Mouse (Mus musculus) yolk sac, embryonic 10.5 days (tissue): Measurements from ENCODE around the gene Ptch1.

Experiments
- DNase-seq: peaks from one replicate; pipeline ENCODE4 v3.0.0-alpha.2; 2017; ENCODE audit warnings: low spot score

Ptch1 gene

DNA sequence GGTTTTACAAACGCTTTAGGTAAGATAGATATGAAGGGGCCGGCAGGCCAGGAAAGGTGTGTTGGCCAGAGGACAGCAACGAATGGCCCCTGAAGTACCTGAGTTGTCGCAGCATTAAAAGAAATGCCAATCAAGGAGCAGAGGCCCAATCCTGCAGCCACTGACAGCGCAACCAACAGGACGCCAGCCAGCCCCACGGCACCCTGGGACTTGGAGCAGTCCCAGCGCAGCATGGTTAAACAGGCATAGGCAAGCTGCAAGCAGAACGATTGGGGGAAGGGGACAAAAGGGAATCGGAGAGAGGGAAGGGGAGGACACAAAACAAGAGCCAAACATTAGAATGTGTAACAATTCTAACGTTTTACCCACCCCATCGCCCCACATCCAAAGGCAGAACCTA lies 32.8 kb downstream of the Ptch1 start:
- DNase-seq = no peak

DNA sequence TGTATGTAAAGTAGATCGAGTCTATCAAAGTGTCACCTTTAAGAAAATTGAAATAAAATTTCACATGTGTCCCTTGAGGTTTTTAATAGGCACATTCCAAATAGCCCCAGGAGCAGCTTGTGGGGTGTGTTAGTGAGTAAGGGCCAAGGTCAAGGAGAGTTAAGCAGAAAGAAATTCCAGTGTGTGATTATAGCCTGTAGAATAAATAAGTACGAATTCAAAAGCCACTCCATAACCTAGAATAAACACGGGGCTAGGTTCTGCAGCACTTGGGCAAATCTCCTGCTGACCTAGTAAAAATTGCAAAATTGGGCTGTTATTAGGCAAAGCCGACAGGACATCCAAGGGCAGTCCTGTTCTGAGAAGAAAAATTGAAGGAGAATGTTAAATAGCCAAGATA lies 38.4 kb downstream of the Ptch1 start:
- DNase-seq = no peak

DNA sequence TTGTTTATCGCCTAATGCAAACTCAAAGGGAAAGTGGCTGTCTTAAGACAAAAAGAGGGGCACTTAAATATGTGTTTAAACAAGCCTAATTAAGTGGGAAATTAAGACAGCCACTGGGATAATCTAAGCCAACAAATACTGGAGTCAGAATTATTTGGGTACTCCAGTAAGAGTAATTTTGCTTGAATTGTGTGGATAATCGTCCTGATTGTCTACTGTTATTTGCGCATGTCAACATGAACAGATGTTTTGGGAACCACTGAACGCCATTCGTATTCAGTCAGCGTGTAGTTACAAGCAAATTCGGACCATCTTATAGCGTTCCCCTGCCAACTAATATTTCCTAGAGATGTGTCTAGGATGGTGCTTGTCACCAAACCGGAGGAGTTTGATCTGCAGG lies 42.5 kb downstream of the Ptch1 start:
- DNase-seq = no peak

DNA sequence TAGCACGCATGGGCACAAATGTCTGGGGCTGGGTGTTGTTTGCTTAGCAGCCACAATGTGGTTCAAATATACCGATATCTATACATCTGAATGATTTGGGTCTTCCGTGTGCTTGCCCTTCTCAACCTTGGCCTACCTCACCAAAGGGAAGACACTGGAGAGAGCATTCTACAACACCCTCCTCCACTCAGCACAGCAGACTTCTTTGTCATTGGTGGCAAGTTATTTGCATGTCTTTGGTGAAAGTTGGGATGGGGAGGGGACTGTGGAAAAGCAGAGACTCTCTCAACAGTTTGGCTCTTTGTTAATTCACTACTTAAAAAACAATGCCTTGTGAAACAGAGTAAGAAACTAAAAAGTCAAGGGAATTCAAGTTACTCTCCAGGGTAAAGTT lies 43.0 kb downstream of the Ptch1 start:
- no peak for DNase-seq

DNA sequence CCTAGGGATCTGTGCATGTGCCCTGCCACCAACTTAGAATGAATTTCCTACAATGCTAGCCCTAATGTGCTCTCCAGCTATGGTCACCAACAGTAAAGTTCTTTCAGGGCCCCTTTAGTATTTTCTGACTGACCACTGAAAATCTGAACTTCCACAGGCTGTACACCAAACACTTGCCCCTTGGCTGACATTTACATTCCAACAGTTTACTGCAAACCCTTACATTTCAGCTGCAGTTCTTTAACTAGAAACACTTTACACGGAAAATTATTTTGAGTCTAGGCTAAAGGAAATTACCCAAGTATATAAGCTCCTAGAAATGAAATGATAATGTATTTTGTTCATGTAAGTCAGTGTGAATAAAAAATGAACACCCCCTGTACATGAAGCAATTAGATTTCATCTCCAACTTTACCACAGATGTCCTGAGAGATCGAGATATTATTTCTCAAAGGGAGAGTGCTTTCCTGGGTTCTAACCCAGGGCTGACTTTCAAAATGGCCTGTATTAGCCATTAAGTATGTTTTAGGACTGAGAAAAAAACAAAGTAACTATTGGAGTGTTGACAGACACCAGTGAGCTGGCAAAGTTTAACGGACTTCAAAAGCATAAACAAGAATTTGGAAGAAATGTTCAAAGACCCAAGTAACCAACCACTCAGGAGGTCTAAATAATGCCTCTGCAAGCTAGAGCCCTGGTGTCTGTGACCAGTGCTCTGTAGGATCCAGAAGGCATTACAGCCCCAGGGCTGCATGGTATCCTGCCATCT lies 43.6 kb downstream of the Ptch1 start:
- no peak for DNase-seq

DNA sequence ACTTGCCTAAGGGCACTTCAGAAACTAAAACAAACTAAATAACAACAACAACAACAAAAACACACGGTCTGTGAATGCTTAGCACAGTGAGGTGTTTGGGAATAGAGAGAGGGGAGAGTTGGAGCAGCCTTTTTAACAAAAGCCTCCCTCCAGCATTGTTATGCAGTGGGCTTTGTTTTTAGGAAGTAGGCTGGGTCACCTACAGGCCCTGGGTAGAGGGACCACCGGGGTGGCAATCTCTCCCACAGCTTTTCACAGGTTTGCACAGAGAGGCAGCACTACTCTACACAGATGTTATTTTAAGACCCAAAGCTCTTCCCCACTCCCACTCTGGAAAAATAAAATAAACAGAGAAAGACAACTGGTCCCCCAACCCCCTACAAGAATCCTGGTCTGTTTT lies 44.5 kb downstream of the Ptch1 start:
- DNase-seq = no peak

DNA sequence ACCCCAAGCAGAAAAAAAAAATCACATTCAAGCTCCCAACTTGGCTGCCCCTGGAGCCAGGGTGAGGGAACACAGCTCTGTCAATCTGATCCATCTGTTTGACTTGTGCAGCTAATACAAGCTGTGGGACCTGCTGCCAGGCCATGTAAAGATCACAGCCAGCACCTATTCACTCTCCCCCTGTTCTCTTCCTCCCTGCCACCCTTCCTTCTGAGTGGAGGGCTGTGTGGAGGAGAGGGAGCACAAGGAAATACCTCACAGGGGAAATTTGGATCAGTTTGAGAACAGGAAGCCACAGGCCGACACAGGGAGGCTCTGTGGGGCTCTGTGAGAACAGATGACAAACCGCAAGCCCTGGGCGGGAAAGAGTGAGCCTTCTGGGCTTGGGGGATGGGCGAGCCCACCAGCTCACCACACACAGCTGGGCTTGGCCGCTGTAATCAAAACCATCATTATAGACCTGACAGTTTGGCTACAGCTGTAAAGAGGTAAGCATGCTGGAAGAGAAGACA lies 45.2 kb downstream of the Ptch1 start:
- DNase-seq = no peak

DNA sequence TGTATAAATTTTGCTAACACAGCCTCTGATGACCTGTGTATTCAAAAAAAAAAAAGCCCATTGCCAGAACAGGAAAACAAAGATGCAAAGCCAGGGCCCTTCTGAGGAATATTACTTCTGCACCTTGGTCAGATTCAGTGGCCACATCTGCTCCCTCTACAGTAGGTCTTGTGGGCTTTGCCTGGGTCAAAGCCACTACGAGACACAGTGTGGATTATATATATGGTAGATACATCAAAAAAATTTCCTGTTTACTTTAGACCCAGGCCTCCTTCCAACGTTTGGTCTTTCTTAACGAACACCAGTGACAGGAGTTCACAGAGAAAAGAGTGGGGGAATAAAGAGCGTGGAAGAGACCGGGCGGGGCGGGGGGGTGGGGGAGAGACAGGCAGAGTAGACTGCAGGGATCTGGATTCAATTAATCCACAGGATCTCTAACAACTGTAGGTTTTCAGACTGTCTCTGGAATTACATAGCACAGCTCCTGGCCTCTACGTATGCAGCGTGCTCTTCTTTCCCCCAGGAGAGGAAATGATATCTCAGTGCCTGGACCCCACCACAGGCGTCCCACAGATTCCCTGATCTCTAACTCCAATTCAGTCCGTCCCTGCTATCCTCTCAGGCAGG lies 47.7 kb downstream of the Ptch1 start:
- no peak for DNase-seq

DNA sequence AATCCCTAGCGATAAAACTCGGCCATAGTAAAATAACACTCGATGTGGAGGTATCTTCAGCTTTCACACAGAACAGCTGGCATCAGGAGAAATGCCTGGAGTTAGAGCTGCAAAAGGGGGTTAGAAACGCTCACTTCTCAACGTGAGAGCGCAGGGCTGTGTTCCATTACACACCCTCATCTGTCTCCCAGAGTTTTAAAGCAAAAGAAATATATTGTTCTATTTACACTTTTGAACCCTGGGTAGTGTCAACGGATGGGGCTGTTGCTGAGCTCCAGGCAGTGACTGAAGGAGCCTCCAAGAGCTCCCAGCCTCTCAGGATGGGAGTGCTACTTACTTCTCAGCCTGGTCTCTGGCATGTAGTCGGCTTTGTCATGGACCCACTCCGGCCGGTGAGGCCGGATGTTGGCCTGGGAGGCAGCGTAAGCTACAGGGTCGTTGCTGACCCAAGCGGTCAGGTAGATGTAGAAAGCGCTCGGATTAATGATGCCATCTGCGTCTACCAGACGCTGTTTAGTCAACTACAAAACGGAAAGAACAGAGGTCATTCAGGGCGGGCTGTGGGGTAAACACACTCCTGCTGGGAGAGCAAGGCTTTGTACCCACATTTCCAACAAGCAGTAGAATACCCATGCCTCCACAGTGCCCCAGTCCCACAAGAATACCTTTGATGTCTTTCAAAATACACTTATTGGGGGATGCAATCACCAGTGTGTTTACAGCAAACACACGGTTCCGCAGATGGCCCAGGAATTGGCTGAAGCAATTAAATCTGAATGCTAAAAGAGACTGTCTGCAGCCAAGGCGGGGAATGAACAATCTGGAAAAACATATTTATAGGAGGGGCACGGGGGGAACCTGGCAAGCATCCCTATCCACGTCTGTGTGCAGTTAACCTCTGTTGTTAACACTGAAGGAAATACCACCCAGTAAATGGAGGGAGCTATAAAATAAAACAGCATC lies 48.5 kb downstream of the Ptch1 start:
- no peak for DNase-seq

DNA sequence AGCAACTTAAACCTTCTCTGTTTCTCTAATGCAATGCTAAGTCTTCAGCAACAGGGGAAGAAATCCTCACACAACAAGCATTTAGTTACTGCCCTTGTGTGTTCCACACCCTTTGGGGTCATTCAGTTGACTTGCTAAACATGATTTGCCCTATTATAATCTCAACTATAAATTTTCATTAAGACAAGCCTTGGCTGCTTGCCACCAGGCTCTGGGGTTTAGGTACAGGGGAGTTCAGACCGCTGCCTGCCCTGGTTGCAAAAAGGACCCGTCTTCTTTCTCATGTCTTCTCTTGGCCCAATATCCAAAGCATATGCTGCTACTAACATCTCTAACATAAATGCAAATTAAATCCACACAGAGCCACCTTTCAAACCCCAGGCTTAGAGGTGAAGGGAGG lies 49.3 kb downstream of the Ptch1 start:
- no peak for DNase-seq

DNA sequence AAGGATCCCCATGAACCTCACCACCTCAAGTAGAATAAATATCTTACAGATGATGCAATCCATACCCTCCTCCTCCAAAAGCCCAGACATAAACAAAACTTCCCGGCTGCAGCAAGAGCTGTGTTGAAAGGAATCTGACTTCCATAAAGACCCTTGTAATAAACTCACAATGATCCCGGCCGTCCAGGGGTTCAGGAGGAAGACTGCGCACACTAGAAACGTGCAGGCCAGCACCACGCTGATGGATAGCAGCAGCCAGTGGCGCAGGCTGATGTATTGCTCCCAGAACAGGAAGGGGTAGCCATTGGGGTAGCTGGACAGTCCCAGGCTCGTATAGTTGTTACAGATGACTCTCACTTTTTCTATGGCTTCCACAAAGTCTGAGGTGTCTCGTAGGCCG lies 50.6 kb downstream of the Ptch1 start:
- peak; percentile 51 for DNase-seq

DNA sequence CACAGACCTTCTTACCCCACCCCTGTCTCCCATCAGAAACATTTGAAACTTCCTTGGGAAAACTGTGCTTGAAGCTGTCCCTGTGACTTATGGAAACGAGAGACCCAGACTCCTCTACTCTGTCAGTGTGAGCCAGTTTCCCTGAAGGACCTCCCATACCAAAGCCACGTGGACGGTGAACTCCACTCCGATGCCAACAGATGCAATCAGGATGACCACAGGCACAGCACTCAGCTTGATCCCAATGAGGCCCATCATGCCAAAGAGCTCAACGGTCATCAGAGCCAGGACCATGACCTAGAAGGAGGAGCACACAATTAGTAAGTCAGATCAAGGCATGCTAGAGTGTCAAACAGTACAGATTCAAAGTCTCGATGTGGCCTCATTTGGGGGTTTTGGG lies 53.3 kb downstream of the Ptch1 start:
- no peak for DNase-seq

DNA sequence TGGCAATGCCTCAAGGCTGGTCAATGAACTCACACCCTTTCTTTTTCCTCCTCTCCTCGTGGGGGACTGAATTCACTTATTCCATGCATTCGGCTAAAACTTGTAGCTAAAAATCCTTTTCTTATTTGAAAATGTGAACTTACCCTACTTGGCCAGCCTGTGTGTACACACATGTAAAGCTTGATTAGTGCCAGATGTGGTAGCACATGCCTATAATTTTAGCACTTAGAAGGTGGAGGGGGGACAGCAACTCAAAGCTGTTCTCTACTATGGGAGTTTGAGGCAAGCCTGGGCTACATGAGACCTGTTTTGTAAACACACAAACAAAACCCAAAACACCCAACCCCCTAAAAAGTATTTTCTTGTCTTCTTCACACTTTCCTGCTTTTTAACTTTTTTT lies 56.9 kb downstream of the Ptch1 start:
- DNase-seq = no peak

DNA sequence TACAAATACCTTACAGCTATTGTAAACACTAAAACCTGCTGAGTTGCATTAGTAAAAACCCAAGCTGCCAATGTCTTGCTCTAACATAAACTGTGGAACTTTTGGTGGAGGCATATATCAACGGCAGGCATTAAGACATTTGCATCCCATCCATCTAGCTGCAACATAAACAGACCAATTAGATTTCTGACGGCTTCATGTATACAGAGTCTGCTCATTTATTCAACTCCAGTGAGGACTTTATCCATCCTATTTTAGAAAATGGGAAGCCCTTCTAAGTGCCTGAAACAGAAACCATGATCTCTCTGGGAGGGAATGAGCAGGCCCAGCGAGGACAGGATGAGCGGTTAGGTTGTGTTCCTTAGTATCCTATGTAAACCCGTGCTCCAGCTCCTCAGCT lies 57.9 kb downstream of the Ptch1 start:
- DNase-seq = no peak

DNA sequence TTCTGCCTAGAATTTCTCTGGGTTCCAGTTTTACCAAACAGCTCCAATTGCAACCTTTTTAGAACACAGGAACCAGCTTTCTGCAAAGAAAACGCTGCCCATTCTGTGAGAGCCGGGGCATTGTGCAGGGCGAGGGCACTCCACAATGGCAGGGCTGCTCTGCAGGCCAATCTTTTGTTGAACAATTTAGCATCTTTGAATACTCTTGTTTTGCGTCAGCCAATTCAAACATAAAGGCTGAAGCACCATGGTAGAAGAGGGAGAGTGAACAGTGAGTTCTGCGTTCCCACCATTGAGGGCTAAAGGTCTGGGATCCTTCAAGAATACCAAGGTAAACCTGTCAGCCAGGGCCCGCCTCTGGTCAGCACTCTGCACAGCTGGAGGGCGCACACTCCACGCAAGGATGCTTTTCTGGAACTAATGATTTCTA lies 58.5 kb downstream of the Ptch1 start:
- DNase-seq = no peak

DNA sequence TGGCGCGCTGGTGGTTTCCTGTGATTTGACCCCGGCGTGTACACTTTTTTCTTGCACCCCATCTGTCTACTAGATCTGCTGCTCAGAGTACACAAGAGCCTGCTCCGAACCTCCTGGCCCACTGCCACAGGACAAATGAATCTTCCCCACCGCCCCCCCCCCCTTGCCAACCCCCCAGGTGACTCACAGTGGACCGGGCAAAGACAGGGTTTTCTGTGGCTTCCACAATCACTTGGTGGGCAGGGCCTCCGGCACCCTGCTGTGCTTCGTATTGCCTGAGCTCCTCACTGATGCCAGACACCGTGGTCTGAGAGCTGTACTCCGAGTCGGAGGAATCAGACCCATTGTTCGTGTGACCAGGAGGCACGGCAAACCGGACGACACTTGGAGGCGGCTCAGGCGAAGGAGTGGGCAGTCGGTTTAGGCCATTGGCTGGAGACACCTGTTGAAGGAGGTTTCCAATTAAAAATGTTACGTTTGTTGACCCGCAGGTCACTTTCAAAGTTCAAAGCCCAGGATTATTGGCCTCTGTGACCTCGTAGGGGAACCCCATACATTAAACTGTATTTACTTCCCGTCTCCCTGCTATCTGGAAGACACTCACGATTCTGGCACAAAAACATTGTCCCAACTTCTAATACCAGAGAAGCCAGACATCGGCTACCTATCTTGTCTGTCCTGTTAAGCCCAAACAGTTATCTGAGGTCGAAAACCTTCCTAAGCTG lies 59.9 kb downstream of the Ptch1 start:
- DNase-seq = no peak

DNA sequence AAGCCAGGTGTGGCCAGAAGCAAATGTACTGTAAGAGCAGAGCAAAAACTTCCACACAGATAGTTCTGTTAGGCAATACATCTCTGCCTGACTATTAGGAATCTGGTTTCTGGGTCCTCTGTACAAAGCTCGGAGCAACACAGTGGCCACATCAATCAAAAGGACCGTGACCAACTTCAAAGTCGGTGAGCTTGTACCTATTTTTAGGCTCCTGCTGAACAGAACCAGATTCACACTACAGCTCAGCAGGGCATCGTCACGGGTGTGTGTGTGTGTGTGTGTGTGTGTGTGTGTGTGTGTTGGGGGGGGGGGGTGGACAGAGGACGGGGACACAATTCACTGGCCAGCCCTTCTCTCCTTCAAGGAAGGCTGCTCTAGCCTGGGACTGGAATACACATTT lies 61.0 kb downstream of the Ptch1 start:
- DNase-seq = no peak

DNA sequence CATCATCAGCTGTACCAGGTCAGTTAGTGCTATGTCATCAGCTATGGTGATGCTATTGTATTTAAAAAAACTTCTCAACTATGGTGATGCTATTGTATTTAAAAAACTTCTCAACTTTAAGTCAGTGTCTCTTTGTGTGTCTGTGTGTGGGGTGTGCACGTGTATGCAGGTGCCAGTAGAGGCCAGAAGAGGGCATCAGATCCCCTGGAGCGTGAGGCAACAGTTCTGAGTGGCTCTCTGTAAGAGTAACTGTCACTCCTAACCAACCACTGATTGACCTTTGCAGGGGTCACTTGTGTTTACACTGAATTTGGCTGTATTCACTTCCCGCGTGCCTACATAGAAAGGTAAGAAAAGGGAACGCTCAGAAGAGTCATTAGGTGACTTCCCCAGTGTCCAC lies 65.6 kb downstream of the Ptch1 start:
- no peak for DNase-seq

DNA sequence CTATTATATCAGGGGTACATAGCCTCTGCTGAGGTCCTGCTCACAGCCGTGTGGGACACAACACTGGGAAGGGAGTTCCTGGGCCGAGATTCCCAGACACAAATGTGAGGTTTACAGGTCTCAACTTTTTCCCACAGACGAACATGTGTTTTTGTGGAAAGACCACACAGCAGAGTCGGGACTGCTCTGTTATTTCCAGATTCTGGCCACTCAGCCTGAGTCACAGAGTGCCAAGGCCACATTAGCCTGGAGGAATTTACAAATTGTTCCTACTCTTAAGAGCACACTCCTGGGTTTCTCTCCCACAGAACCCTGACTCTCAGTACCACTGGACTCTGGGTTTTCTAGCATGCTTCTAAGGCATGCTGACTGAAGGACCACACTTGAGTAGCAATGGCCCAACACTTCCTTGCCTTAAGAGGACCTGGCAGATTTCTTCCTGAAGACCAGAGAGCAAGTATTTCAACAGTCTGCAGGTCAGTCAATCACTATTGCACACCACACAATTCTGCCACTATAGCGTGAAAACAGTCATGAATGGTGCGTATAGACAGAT lies 66.3 kb downstream of the Ptch1 start:
- DNase-seq = no peak

DNA sequence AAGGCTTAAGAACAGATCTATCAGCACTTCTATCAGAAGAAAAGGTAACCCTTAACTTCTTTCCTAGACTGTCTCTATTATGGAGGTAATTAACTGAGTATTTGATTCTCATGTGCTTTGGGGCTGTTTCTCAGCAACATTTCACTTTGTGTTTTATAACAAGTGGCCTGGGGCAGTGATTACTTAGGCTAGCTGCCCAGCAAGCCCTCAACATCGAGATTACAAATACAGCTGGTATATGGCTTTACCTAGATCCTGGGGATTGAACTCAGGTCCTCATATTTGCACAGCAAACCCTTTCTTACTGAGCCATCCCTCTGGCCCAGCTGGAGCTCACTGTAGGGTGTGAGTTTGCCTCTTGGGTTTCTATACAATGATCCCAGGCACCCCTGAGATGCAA lies 67.0 kb downstream of the Ptch1 start:
- DNase-seq = no peak

DNA sequence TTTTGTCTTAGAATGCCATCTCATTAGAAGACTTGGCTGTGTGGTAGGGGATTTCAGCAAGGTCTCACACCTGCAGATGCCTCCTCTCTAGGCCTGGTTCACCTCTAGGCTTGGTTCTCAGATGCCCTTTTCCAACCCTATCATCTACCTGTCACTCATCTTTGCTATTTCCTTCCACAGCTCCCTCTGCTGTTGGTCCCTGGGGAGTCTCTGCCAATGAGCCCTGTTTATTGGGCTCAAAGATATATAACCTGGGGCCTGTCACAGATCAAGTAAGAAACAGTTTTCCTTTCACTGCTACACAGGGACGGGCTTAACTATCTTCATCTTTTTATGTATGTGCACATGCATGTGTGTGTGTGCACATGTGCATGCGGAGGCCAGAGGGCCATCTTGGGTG lies 71.0 kb downstream of the Ptch1 start:
- no peak for DNase-seq

DNA sequence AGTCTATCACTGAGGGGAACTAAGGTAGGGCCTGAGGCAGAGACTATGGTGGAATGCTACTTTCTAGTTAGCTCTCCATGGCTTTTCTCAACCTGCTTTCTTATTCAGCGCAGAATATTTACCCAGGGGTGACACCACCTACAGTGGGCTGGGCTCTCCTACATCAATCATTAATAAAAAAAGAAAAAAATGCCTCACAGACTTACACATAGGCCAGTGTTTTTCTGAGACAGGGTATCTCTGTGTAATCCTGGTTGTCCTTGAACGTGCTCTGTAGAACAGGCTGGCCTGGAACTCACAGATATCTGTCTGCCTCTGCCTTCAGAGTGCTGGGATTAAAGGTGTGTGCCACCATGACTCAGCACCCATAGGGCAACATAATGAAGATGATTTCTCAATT lies 73.9 kb downstream of the Ptch1 start:
- DNase-seq = no peak
